Mouse (Mus musculus) left cerebral cortex, postnatal 36 days (tissue): ENCODE data around the gene Ctps. TPM values are rescaled to one million over a fixed set of nuclear protein-coding genes. Genes with fewer than 3 reads are reported as not detected.

ENCODE experiments used
- total RNA-seq, 2 experiments: library from RNA; stranded (reverse); gene quantifications; 2 replicates each; pipeline ENCODE4 v1.2.3; 2021

Gene Ctps
- total RNA-seq, 2 experiments from 2014 or later: 42.7 to 46.1 TPM

Other genes with a start within 250 kb of the Ctps start
- 10 to 100 TPM; 83.6 to 96.1 TPM for gene Scmh1, start 165.0 kb downstream of the Ctps start, total RNA-seq
- not detected for gene Slfnl1, start 38.0 kb downstream of the Ctps start, total RNA-seq
- gene Gm8439, start 18.5 kb upstream of the Ctps start, total RNA-seq: not detected
- gene Cited4, start 96.3 kb upstream of the Ctps start, total RNA-seq: 10 to 100 TPM; 19.3 to 25.5 TPM
- 1 to 10 TPM; 6.5 to 7.7 TPM for gene Kcnq4, start 178.3 kb upstream of the Ctps start, total RNA-seq